Mouse (Mus musculus): ENCODE results near the gene Ctrc. TPM values are rescaled to one million over a fixed set of nuclear protein-coding genes. Genes with fewer than 3 reads are reported as not detected.

Ctrc gene
- total and polyA plus RNA-seq, 3 experiments, result not detected

GRCm38 (mm10) chr4:141858501-141858900 is 12.3 kb upstream of the Ctrc start:
- peaks cover 7% of the 10 kb centered on the region for H3K9me3 ChIP-seq (replicated peaks; ENCODE audit: low read length)
- TF ChIP-seq MAX (IDR thresholded peaks at IDR 0.05; ENCODE audit: low read length), result no peak
- TF ChIP-seq BHLHE40 (IDR thresholded peaks at IDR 0.05; ENCODE audit: low read depth, low read length), result peak; percentile 94
- peak; percentile 74 for TF ChIP-seq ETS1 (conservative IDR thresholded peaks at IDR 0.05; ENCODE audit: low read depth, low read length)
- TF ChIP-seq NRF1 (IDR thresholded peaks at IDR 0.05; ENCODE audit: low read depth, low read length), result no peak
- no peak for TF ChIP-seq ZNF384 (IDR thresholded peaks at IDR 0.05; ENCODE audit: low read depth, low read length)
- no peak for TF ChIP-seq E2F4 (IDR thresholded peaks at IDR 0.05; ENCODE audit: insufficient replicate concordance, low read depth, low read length)
- TF ChIP-seq SIN3A (IDR thresholded peaks at IDR 0.05; ENCODE audit: low read length), result no peak
- no peaks in the 10 kb centered on the region for H3K27me3 ChIP-seq (replicated peaks)
- no peak overlapping the region for H3K27ac ChIP-seq (ENCODE audit: insufficient read depth, low read depth)
- dilution Hi-C loops (cut with MboI; ENCODE audit: extremely low pct_ligation_motif_present, extremely low pct_unique_long_range_greater_than_20kb, low sequenced_read_pairs), result no loop called here
- peak; percentile 53 for DNase-seq (ENCODE audit: extremely low read depth)
- H3K9ac ChIP-seq (ENCODE audit: insufficient read depth, low read depth), result no peak overlapping the region
- in situ Hi-C loops (cut with MboI; ENCODE audit: low pct_ligation_motif_present, low pct_unique_long_range_greater_than_20kb, low sequenced_read_pairs), result no loop called here
- H3K4me3 ChIP-seq (replicated peaks in 1 of 3; ENCODE audit: low read depth in 2 of 3, low read length in 2 of 3, poor library complexity in 1 of 3), result no peak overlapping the region
- H3K4me1 ChIP-seq (ENCODE audit: control insufficient read depth in 1 of 2, insufficient read depth in 2 of 2), result peaks cover 5 to 31% of the 10 kb centered on the region in 2 experiments; a peak in 2 of 4 replicates
- H3K4me2 ChIP-seq (ENCODE audit: insufficient read depth, low read depth, poor library complexity, severe bottlenecking), result no peak overlapping the region
- peaks cover 27 to 55% of the 10 kb centered on the region in 2 experiments for H3K36me3 ChIP-seq (replicated peaks in 1 of 2; ENCODE audit: control insufficient read depth in 1 of 2, insufficient read depth in 1 of 2, low read length in 1 of 2)
- no peaks in the 10 kb centered on the region for H3K79me2 ChIP-seq (replicated peaks; ENCODE audit: control insufficient read depth, extremely low read depth, insufficient read depth, poor library complexity, severe bottlenecking)

GRCm38 (mm10) chr4:141857422-141857930 is 11.3 kb upstream of the Ctrc start:
- peaks cover 5 to 34% of the 10 kb centered on the region in 2 experiments; a peak in 2 of 4 replicates for H3K4me1 ChIP-seq (ENCODE audit: control insufficient read depth in 1 of 2, insufficient read depth in 2 of 2)
- peaks cover 24 to 45% of the 10 kb centered on the region in 2 experiments for H3K36me3 ChIP-seq (replicated peaks in 1 of 2; ENCODE audit: control insufficient read depth in 1 of 2, insufficient read depth in 1 of 2, low read length in 1 of 2)
- peaks cover 7% of the 10 kb centered on the region for H3K9me3 ChIP-seq (replicated peaks; ENCODE audit: low read length)
- no peaks in the 10 kb centered on the region for H3K79me2 ChIP-seq (replicated peaks; ENCODE audit: control insufficient read depth, extremely low read depth, insufficient read depth, poor library complexity, severe bottlenecking)
- dilution Hi-C loops (cut with MboI; ENCODE audit: extremely low pct_ligation_motif_present, extremely low pct_unique_long_range_greater_than_20kb, low sequenced_read_pairs) (no loop called here), in situ Hi-C loops (cut with MboI; ENCODE audit: low pct_ligation_motif_present, low pct_unique_long_range_greater_than_20kb, low sequenced_read_pairs) (no loop called here)
- H3K27ac ChIP-seq (ENCODE audit: insufficient read depth, low read depth), result no peak overlapping the region
- H3K4me3 ChIP-seq (replicated peaks in 1 of 3; ENCODE audit: low read depth in 2 of 3, low read length in 2 of 3, poor library complexity in 1 of 3), result no peak overlapping the region
- no peak overlapping the region for H3K4me2 ChIP-seq (ENCODE audit: insufficient read depth, low read depth, poor library complexity, severe bottlenecking)
- TF ChIP-seq RAD21 (IDR thresholded peaks at IDR 0.05; ENCODE audit: low read depth, low read length) (peak; percentile 82), E2F4 (IDR thresholded peaks at IDR 0.05; ENCODE audit: insufficient replicate concordance, low read depth, low read length) (no peak), CTCF (conservative IDR thresholded peaks at IDR 0.05 in 1 of 2, IDR thresholded peaks at IDR 0.05 in 1 of 2; ENCODE audit: low read depth in 2 of 2, low read length in 2 of 2) (peak; percentile 85), KAT2A (IDR thresholded peaks at IDR 0.05; ENCODE audit: insufficient replicate concordance, low read length) (no peak), ZC3H11A (IDR thresholded peaks at IDR 0.05; ENCODE audit: low read depth, low read length) (peak; percentile 4; the same call in 1 of the 2 replicates), ETS1 (conservative IDR thresholded peaks at IDR 0.05; ENCODE audit: low read depth, low read length) (no peak), MAX (IDR thresholded peaks at IDR 0.05; ENCODE audit: low read length) (no peak), MEF2A (IDR thresholded peaks at IDR 0.05; ENCODE audit: borderline replicate concordance, low read depth, low read length) (no peak), USF1 (IDR thresholded peaks at IDR 0.05; ENCODE audit: low read depth, low read length) (no peak), CHD2 (IDR thresholded peaks at IDR 0.05; ENCODE audit: low read length) (no peak), ZKSCAN1 (IDR thresholded peaks at IDR 0.05; ENCODE audit: borderline replicate concordance, low read depth, low read length) (no peak), SMC3 (IDR thresholded peaks at IDR 0.05; ENCODE audit: low read depth, low read length) (peak; percentile 81), USF2 (conservative IDR thresholded peaks at IDR 0.05; ENCODE audit: low read depth, low read length) (no peak), IRF4 (IDR thresholded peaks at IDR 0.05; ENCODE audit: low read depth, low read length) (no peak)
- no peak overlapping the region for H3K9ac ChIP-seq (ENCODE audit: insufficient read depth, low read depth)
- H3K27me3 ChIP-seq (replicated peaks), result no peaks in the 10 kb centered on the region
- peak; percentile 58 for DNase-seq (ENCODE audit: extremely low read depth)
